Mouse (Mus musculus): Measurements from ENCODE around the gene Nwd2.

Gene Nwd2

DNA sequence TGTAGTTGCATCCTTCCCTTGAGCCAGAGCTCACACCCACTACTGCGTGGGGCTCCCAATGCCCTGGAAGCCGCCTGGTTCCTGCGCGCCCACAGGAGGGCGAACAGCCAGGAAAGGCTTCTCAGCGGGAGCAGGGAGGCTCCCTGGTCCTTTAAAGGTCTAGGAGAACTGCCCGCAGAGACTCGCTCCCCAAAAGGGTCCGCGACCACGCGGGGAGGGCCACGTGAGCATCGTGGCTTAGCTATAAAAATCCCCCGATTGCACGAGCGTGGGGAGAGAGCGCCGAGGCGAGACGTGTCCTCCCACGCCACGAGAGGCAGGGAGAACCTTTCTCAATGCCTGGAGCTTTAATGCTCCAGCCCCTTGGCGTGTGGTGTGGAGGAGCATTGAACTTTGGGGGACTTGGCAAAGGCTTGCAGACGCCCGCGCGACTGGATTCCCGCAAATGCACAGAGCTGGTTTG is at the start of gene Nwd2:
Nwd2 (plus strand) TSS at position 33 of the 463 bp plus-strand sequence.
- no peak for DNase-seq (ENCODE audit: extremely low read depth, low read depth)

DNA sequence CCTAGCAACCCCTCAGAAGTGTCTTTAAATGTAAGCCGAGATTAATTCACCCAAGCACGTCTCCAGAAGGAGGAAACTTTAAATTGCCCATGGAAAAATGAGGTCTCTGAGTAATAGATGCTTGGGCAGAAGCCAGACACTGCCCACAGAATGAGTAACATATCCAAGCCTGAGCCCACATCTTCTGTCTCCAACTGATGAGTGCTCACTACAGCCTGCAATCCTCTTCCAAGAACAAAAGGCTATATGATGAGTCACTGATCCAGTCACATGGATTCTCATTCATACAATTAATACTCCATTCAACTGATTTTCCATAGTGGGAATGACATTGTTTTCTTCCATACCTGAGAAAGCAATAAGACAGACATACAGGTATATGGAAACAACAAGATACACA is 41.5 kb upstream of the Nwd2 start:
- no peak for DNase-seq (ENCODE audit: extremely low read depth, low read depth)

DNA sequence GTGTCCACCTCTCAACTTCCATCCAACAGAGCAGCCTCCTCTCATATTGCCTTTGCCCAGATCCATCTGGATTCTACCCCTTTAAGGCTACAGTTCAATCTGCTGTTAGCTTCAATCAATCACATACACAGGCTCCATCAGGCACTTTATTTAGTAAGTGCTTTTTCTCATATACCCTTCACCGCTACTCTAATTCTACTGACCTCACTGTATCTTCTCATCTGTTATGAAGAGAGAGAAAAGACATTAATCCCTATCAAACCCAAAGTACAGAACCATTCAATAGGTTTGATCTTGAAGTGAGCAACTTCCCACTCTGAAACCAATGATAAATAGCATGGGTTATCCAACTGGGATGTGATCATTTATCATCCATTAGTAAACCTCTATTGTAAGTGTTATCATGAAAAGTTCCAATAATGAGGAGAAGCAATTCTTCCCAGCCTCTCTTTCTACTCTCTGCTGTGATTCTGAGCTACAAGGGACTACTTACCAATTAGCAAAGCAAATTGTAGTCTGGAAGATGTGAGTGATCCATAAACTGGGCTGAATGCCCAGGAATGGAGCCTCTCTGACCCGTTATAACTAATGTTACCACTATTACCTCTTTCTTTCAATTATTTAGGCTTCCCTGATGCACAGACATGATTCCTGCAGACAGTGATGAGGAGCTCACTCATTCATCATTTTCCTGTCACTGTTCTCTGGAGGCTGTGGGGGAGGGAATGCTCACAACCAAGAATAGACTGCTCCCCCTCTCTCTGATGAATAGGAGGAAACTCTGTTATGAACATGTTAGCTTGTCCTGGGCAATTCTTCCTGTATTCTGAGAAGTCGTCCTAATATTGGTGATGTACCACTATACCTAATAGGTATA is 31.9 kb upstream of the Nwd2 start:
- no peak for DNase-seq (ENCODE audit: extremely low read depth, low read depth)

DNA sequence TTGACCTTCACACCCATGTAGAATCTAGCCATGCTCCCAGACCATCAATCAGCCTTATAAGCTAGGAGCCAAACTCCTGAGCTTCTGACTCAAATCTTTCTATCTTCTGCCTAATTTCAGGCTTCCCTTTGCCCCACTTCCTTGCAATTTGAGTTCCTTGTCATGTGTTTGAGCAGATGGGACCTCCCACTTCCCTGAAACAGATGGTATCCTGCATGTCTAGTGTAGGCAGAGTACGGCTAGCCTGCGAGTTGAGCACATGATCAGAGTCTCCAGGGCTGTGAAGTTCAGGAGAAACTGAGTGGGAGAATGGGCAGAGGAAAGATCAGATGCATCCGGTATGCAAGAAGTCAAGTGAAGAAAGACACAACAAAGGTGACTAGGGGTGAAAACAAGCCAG is 24.8 kb upstream of the Nwd2 start:
- no peak for DNase-seq (ENCODE audit: extremely low read depth, low read depth)

DNA sequence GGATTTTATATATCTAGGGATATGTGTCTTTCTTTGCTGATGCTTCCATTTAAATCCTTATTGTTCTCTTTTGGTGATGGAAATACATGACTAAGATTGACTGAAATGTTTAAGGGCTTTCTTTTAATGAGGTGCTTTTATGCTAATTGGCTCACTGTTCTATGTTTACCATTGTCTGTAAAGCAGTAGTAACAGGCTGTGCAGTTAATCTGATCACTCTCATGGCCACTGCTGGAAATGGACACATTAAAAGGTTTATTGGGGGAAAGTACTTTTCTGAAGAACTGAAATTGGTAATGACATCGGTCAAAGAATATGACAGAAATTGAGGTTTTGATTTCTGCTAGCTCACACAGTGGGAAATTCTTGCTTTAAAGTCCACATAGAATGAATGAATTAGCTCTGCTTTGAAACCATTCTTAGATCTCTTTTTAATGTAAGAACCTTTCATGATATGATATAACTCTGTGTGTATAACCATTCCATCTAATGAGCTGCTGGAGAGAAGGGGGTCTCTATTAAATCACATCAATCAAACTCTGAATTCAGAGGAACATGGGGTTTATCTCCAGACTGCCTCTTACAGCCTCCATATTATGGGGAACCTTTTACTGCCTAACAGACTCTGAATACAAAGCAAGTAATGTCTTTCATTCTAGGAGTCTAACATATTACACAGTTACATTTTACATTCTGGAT is 20.9 kb upstream of the Nwd2 start:
- DNase-seq (ENCODE audit: extremely low read depth, low read depth) = no peak

DNA sequence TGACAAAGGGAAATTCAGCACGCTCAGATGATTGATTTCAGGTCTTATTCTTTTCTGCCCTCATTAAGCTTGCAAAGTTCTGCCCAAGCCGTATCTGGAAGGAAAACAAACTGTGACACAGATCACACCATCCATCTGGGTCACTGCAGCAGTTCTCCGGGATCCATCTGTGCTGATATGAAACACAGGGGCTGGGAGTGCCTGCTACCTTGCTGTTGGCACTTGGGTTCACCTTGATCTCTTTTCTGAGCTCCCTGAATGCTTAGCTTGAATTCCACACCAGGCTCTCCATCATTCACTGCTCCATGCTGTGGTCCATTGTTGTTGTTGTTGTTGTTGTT is 20.4 kb upstream of the Nwd2 start:
- DNase-seq (ENCODE audit: extremely low read depth, low read depth) = no peak

DNA sequence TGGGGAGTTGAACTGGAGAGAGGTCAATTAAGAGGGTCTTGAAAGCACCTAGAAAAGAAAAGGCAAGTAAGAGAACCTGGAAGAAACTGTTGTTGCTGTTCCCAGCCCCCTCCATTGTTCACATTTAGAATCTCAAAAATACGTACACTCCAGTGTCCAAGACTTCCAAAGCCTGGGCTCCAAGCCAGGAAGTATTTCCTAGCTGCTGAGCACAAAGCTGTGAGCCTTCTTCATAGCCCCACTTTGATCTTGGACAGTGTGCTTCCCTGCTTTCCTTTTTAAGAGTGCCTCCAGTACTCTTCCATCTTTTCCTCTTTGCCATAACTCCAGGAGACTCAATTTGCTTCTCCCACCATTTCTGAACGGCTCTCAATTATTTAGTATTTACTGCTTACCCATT is 14.3 kb upstream of the Nwd2 start:
- no peak for DNase-seq (ENCODE audit: extremely low read depth, low read depth)

DNA sequence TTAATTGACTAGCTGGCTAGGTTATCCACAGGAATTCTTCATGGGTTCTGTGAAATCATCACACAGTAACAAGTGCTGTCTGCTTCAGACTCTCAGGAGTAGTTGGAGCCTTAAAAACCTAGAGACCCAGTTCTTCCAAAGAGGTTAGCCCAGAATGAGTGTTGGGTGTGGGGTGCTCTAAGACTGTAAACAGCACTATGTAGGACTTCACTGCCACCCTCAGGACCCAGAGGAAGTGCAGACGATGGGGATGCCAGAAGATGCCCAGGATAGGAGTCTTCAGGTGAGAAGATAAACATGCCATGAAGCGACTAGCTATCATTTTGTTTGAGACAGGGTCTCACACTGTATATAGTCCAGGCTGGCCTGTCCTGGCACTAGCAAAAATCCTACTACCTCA is 715 bp upstream of the Nwd2 start:
- no peak for DNase-seq (ENCODE audit: extremely low read depth, low read depth)

DNA sequence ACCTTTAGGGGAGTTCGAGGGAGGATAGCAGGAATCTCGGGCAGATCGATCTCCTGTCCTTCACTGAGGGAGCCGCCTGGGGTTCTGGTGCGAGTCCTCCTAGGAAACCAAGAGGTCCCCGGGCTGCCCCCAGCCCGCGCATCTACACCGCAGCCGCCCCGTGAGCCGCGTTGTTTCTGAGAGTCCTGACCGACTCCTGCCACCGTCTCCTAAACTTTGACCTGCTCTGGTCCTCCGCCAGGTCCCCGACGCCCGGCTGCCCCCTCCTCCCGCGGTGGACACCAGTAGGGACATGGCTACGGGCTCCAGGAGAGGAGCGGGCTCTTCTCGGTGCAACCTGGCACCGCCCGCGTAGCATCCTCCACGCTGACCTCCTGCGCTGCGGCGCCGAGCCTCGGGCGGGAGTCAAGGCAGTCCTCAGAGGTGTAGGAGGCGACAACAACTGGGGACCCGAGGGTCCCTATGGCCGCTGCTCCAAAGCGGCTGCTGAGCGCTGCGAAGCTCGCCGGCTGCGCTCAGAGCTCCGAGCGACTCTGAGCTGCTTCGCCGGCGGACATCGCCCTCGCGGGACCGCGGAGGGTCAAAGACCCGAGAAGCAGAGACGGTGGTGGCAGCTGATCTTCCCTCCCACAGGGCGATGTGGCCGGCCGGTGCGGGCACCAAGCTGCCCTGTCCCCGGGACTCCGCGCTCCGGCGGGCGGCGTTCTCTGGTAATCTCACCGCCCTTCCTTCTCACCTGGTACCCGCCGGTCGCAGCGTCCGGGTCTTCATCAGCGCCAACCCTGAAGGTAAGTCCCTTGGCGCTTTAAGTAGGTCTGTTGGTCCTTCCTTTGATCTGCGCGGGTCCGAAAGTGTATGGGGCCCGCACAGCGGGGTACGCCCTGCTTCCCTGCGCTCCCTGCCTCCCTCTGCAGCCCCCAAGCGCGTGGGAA is 897 bp downstream of the Nwd2 start:
- DNase-seq (ENCODE audit: extremely low read depth, low read depth) = no peak

DNA sequence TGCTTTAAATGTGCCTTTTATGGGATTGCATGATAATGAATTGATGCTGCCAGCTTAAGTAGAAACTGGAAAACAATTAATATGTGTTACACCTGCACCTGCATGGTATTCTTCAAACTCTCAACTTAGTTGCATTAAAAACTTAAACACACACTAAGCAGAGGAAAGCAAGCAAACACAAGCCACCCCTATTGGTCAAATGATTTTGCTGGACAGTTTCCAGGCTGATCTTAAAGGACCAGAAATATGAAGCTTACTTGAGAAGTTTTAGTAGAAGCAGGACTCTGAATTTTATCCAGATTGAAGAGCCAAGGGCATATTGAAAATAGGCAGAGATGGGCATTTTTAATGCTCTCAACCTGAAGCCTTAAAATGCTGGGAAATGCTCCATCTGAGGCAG is 2.9 kb downstream of the Nwd2 start:
- no peak for DNase-seq (ENCODE audit: extremely low read depth, low read depth)

DNA sequence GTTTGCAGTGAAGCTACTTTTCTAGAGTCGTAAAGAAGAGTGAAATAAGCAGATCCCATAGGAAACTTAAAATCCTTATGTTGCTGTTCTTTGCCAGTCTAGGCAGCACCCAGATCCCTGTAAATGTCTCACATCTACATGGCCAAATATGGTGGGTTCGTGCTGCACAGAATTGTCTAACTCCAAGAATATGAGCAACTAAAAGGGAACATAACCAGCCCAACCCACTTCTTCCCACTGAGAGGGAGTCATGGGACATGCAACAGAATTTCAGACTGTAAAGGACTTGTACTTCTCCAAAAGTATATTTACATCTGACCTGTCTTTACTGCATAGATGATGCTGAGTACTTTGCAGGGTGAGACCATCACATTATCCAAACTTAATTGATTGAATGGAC is 3.8 kb downstream of the Nwd2 start:
- no peak for DNase-seq (ENCODE audit: extremely low read depth, low read depth)

DNA sequence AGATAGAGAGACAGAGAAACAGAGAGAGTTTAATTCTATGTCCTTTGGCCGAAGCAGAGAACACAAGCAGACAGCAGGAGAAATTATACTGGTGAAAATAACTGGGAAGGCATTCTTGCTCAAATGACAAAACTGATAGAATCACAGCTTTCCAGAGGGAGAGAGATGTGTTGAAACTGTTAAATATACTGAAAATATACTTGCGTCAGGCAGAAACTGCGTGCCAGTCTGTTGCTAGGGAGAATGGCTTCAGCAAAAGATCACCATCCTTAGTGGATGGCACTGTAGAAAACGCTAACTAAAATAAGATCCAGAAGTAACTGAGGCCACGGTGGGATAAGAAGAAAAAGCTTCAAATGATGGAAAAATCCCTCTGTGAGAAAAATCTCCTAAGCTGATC is 18.0 kb downstream of the Nwd2 start:
- DNase-seq (ENCODE audit: extremely low read depth, low read depth) = no peak

DNA sequence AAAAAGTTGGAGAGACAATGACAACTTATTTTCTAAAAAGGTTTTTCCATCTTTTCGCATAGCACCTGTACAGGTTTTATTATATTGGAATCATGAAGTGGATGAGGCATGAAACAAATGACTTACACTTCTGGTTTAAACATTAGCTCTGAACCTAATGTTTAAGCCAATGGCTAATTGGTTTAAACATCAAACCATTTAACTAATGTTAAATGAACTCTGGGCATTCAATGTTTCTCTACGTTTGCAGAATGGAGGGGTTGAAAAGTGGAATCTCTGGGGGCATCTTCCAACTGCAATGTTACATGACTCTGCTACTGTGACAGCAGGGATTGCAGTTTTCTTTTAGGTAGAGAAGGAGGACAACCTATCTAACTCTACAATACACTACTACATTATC is 27.0 kb downstream of the Nwd2 start:
- no peak for DNase-seq (ENCODE audit: extremely low read depth, low read depth)

DNA sequence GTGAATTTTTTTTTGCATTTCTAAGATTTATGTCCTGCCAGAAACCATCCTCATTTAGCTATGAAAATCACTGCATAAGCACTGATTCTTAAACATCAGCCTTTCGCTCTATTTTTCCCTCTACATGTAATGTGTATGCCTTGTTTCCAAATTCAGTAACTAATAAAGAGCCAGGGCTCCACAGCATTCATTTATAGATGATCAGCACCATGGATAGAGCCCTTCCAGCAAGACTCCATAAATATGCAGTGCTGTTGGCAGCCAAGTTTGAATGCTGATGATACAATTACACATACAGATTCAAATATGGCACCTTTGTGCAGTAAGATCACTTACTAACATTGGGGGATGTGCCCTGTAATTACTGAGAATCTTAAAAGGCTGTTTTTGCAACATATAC is 40.2 kb downstream of the Nwd2 start:
- no peak for DNase-seq (ENCODE audit: extremely low read depth, low read depth)

DNA sequence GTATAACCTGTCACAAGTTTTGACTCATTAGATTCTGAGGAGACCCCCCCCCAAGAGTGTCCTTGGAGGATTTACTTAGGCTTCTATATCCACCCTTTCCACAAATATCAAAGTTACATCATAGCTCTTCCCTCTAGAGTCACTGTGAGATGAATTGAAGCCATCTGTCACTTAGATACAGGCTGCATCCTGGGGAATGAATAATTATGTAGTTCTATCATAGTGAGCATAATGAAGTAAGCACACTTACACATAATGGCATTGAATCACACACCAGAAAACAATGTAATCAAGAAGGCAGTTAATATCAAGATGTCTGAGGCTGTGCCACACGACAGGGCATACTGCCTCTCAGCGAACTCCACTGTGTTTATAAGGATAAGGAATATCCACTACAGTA is 47.9 kb downstream of the Nwd2 start:
- no peak for DNase-seq (ENCODE audit: extremely low read depth, low read depth)

DNA sequence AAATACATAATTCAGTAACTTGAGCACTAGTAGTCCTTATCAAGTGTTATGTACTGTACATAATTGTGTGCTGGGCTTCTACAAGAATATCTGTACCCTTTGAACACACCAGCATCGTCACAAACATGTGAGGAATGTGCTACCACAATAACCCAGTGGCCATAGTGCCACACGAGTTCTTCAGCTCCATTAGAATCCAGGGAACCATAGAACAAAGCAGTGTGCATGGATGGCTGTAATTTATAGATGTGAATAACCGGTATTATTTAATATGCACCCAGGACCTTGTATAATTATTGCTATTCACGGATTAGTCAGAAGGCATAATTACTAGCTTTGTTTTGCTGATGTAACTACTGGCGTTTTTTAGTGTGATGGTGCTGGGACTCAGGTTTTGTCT is 48.3 kb downstream of the Nwd2 start:
- no peak for DNase-seq (ENCODE audit: extremely low read depth, low read depth)

DNA sequence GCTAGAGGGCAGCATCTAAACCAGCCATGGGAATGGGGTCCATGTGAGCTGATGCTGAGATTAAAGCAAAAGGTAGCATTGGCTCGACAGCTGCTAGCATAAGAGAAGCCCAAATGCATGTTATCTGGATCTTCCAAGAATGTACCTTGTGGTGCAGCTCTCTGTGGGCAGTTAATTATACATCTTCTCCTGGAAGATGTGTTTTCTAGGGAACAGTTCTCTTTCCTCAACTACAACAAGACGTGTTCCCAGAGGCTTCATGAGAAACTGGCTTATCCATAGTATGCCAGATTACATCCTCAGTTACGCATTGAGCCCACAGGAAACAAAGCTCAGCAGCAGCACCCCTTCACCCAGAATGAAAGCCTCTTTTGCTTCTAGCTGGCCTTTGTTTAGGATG is 80.1 kb downstream of the Nwd2 start:
- DNase-seq (ENCODE audit: extremely low read depth, low read depth) = no peak

DNA sequence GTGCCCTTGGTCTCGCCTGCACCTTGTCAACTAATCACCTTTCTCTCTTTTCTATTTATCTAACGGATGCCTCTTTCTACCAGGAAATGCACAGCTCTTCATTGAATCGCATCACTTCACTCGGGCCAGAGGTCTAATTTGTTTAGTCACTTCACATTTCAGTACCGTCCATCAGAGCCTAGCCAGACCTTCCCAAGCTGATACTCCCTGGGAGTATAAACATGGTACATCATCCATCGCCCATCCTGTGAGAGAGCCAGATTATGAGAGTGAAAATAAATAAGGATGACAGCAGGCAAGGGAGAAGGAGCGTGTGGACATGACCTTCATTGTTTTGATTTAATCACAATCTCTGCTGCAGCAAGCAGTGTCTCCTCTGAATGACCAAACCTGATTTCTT is 86.6 kb downstream of the Nwd2 start:
- DNase-seq (ENCODE audit: extremely low read depth, low read depth) = no peak

DNA sequence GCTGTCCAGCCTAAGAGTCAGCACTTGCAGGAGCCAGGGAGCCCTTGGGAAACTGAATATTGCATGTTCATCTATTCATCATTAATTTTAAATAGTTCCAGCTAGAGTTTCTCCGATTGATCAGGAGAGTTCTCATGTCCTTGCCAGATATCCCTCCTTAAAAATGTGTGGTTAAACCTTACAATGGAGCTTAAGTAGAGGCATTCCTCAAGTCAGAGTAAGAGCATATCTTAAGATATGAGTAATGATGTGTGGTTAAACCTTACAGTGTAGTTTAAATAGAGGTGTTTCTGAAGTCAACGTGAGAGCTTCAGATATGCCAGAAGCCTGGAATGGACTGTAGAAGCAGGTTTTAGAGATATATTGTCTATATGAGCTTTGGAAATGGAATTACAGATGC is 94.5 kb downstream of the Nwd2 start:
- DNase-seq (ENCODE audit: extremely low read depth, low read depth) = no peak

DNA sequence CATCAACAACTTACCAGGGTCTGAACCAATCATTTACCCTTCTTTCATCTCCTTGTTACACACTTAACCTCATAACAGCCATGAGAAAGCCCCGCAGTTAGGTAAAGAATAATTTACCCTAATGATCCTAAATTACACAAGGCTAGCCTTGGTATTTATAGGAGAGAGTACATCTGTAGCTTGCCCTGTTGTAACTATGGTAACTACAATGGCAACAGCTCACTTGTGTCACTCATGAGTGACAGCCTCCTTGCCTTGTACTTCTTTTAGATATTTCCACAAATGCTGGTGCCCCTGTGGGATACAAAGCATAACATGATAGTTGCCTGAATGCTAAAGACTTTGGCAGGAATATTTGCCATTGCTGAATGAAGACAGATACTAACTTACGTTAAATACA is 99.4 kb downstream of the Nwd2 start:
- DNase-seq (ENCODE audit: extremely low read depth, low read depth) = no peak

DNA sequence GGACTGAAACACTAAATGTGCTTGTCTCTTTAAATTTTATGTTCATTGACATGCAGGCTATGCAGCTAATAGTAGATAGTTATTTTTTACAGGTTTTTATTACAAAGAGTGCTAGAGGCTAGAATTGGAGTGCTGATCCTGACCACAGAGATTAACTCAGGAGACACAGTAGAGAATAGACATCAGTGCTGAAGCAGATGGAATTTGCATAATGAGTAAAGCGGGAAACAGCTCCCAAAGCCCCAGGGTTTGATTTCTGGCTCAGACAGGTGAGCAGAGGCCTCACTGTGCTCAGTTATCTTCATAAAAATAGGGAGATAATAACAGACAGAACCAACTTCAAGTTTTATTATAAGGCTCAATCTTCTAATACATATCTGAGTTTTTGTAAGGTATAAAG is 99.9 kb downstream of the Nwd2 start:
- no peak for DNase-seq (ENCODE audit: extremely low read depth, low read depth)

Data from MEL-GATA-1-ER (cell line).